Mouse (Mus musculus) thymus, postnatal 0 days (tissue): Measurements from ENCODE around the gene Zfp648. TPM values are rescaled to one million over a fixed set of nuclear protein-coding genes. Genes with fewer than 3 reads are reported as not detected.

Source experiments
- DNase-seq: peaks from one replicate; pipeline ENCODE4 v3.0.0-alpha.2; 2015; ENCODE audit warnings: low spot score
- polyA plus RNA-seq: library from polyadenylated mRNA; unstranded; fragments of >200 nt; fragmentation: Nextera tagmentation; extraction: Ambion mirVana; gene quantifications from 2 replicates; pipeline ENCODE4 v1.2.1, GENCODE M21; 2015

Gene Zfp648
- polyA plus RNA-seq: 0.87 and 1.5 TPM in 2 replicates

- no peak for DNase-seq
These were observed at the start of gene Zfp648 for GRCm38 (mm10) chr1:154200955-154201722. Gene Zfp648 (plus strand): TSS chr1:154201187.

DNA sequence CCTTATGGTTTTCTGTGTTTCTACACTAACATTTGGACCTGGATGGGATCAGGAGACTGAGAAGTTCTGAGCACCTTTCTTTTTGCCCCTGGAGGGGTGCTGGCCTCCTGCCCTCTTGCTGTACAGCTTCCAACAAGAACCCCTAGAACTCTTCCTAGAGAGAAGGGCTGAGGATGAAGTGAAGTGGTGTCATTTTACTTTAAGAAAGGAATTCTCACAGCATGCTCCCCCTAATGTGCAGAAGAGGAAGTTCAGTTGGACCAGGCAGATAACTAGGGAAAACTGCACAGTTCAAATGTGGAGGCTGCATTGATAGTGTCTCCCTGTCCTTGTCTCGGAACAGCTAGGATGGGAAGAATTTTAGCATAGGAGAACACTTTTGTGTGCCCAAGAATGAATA, 48.4 kb upstream of the Zfp648 start:
- DNase-seq: no peak

- DNase-seq: no peak
These were observed 47.2 kb upstream of the Zfp648 start for GRCm38 (mm10) chr1:154153800-154154199.

DNA sequence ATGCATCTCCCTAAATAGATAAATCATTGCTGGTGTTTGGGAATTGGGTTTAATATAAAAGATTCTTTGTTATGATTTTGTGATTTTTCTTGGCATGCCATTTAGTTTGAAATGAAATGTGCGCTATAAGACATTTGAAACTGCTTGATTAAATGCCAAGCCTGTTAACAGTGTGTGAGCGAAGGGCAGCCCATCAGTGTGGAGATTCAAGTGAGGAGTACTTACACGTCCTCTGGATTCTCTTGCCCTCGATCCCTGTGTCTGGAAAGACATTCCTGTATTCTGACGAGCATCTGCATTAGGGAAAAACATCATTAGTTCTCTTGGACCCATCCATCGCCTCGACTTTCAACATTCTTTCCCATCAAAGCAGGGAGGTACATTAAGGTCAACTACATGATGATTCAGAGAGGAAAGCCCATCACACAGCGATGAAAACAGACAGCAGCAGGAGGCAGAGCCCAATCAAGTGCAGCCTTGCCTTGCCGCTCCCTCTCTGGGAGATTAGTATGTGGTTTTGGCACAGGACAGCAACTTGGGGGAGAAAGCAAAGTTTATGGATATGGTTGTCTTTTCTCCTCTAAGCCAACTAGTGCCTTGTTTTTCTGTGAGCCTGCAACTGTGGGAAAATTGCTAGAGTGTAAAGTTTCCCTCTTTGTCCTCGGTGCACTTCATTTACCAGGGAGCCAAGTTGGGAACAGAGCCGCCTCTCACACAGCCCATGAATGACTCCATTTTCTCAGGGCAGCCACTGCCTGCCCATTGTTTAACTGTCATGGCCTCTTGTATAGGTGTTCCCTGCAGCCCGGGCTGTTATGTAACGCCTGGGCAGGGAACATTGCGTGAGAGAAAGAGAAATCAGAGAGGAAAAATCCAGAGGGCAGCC, 44.6 kb upstream of the Zfp648 start:
- DNase-seq: no peak

- no peak for DNase-seq
These were observed 43.9 kb upstream of the Zfp648 start for GRCm38 (mm10) chr1:154157131-154157530.

GRCm38 (mm10) chr1:154167696-154168095, 33.3 kb upstream of the Zfp648 start:
- DNase-seq: no peak

DNA sequence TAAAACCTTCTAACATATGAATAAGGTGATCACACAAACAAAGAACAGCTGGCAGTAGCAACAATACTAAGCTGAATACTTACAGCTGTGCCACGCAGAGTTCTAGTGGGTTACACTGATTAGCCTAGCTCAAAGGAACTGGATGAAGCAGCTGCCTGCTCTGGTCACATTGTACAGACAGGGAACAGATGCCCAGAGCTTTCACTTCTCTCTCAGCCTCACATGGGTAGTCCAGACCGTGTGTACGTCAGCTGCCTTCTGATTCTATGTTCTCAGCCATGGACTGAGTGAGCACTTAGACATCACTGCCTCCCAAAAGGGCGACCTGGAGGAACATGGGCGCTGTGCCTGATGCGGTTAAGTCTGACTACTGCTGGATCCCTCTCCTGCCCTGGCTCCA, 25.7 kb upstream of the Zfp648 start:
- DNase-seq: no peak

DNA sequence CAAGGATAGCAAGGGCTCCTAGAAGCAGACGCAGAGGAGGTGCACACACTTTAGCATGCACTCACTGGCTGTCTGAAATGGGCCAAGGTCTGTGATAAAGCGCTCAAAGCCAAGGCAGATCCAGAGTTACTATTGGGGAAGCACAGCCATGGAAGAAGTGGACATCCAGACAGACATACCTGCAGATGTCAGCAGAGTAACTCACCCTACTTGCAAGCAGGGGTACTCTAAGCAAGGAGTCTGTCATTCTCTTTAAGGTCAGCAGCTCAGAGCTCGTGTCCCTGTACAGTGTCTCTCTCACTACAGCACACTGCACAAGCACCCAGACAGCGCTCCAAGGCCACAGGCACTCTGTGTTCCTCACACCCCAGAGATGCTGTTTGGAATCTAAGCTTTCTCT, 23.2 kb upstream of the Zfp648 start:
- no peak for DNase-seq

- DNase-seq: no peak
These were observed 22.3 kb upstream of the Zfp648 start for GRCm38 (mm10) chr1:154178541-154179155.

DNA sequence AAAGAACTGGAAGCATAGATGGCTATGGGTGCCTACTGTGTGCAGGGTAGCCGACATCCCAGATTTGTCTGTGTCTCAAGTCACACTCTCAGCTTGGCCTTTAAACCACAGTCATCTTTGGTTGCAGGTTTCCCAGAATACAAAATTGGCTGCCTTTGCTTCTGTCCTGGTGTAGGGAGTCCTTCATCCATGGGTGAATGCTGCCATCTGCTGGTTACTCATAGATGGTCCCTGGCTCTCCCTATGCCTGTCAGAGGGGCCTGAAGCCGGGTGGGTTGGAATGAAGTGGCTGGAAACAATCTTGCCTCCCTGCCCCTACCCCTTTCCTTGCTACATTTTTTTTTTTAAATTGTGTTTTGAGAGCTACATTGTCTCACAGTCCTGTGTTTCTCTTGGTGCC, 20.0 kb upstream of the Zfp648 start:
- peak; percentile 61 for DNase-seq

- DNase-seq: no peak
These were observed 18.5 kb upstream of the Zfp648 start for GRCm38 (mm10) chr1:154182396-154183076.

- DNase-seq: no peak
These were observed 17.8 kb upstream of the Zfp648 start for GRCm38 (mm10) chr1:154183077-154183751.

DNA sequence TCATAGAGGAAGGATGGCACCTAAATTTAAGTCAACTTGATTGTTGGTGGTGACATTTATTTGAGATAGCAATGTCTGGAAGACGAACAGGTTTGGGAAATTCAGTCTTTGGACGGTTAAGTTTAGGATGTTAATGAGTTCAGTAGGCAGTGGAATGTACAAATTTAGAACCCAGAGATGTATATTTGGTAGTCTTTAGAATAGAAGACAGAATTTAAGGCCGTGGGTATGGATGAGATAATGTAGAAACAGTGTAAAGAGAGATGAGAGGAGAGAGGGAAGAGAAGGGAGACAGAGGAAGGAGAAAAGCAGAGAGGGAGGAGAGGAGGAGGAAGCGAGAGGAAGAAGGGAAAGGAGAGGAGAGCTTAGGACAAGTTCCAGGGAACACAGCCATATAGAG, 12.8 kb upstream of the Zfp648 start:
- no peak for DNase-seq

DNA sequence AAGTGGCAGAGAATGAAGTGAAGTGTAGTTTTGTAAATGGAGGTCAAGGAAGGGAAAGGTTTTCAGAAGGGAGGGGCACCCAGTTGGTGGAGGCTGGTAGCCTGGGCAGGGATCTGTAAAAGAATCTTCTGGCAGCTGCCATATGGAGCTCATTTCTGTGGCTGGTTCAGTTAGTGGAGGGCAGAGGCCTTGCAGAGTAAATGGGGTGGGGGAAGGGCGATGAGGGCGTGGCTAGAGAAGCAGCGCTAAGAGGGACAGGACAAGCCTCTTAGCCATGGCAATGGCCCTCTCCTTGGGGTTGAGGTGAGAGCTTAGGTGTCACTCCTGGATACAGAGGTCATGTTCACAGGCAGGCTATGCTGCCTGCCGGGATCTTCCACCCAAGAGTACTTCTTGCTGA, 12.4 kb upstream of the Zfp648 start:
- no peak for DNase-seq

DNA sequence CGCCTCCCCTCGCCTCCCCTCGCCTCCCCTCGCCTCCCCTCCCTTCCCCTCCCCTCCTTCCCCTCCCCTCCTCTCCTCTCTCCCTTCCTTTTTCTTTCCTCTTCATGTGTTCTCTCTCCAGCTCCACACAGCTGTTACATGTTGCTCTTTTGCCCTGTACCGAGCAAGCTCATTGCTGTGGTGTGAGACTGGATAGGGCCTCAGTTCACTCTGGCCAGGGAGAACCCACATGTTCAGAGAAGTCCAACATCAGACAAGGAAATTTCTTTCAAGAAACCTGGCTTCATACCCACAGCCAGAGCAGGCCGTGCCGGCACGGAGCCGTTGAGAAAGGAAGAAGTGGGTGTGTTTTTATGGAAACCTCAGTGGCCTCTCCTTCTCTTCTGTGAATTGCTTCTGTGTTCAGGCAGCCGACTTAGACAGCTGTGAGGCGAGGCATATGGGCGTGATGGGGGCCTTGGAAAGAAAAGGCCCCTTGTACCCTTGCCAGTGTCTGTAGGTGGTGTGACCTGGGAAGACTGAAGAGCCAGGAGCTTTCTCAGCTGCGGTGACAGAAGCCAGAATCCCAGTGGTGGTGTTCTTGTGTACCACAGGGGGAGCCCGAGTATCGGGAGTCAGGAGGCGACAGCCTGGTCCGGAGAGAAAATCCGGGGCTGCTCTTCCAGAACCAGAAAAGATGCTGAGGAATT, 11.0 kb upstream of the Zfp648 start:
- no peak for DNase-seq

DNA sequence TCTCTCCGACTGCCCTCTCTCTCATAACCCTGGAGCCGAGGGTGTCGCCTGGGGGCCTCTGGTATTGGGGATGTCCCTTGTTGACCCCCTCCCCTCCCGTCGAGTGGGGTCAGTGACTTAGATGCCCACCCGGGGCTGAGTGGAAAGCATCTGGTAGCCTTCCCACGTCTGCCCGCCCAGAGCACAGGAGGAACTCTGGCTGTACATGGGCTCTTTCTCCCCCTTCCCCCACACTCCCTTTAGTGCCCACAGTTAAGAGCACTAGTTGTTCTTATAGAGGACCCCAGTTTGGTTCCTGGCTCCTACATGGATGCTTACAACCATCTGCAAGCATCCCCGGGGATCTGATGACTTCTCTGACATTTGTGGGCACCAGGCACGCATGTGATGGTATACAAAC, 2.1 kb upstream of the Zfp648 start:
- DNase-seq: no peak

DNA sequence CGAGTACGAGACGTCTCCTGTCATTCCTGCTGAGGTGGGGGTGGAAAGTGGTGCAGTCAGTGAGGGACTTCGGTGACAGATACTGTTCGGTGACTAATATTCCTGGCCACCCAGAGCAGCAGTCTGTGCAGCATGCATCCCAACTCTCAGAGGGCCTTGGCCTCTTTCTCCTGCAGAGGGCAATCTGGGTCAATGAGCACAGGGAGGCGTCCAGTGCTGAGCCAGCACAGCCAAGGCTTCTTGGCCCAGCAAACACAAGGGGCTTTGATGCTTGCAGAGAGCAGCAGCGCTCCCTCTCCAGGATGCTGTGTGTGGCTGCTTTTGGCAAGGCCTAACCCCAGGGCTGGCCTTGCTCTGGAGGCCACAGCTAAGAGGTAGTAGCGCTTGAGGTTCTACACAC, 1.6 kb downstream of the Zfp648 start:
- no peak for DNase-seq

- DNase-seq: no peak
These were observed 2.4 kb downstream of the Zfp648 start for GRCm38 (mm10) chr1:154203386-154203785.

- DNase-seq: no peak
These were observed 3.9 kb downstream of the Zfp648 start for GRCm38 (mm10) chr1:154204652-154205573.
